10 mouse cellular contexts compared by ENCODE assay signal in the genomic region with DNA sequence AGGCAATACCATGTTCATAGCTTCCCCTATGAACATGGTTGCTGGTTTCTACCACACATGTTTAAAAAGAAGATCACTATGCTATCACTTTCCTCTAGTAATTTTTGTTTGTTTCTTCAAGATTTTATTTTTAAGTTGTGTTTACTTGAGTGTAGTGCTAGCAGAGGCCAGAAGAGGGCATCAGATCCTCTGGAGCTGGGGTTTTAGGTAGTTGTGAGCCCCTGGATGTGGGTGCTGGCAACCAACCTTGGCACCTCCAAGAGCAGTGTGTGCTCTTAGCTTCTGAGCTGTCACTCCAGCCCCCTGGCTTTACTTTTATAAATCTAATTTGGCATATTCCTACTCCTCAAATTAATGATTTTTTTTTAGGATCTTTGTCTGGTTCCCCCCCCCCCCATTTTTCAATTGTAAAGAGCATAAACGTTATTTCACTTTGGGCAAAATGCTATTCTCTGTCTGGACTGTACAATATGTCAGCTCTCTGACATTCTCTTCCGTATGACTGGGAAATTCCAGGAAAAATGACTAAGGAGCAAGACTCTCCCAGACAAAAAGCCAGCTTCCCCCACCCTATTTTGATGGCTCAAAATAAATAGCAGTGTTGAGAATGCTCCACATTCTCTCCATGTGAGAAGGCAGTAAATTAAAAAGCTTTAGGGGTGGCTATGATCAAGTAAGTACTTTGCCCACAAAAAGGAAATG.
DNase-seq lines count a peak whose midpoint lies in the region; ATAC-seq and TF ChIP-seq lines count a peak whose summit lies in the region.
"Had no signal": no experiment of that assay in that cellular context is flagged by ENCODE, and none has a peak within 500 bp of the region (broad histone marks: within the 10 kb centered on the region; RNA-seq: fewer than 3 reads in every experiment).

No protein-coding gene starts in this region.

- WGBS in heart, adult 2 months: 42% methylated on average over 2 of the region's 2 CpGs
- WGBS in liver, adult 2 months: 89% methylated on average over 2 of the region's 2 CpGs
- WGBS in limb, embryonic 15.5 days: 76% methylated on average over 2 of the region's 2 CpGs

- H3K4me2 ChIP-seq in limb, embryonic 15.5 days: no peak overlapping the region

- intact Hi-C loops in heart, adult 2 months (cut with DNase I): loop anchor here (1.0 to 5.0 kb wide), 5 partner anchors 47 to 287 kb away; no protein-coding TSS in a partner anchor

- H3K27ac ChIP-seq in heart, adult 2 months: peak overlapping the region; percentile 31
- no peak overlapping the region for H3K27ac ChIP-seq in liver, adult 2 months (replicated peaks; ENCODE audit: insufficient read depth, low read depth, low read length)
- H3K27ac ChIP-seq in MEL (ENCODE audit: control insufficient read depth, low read depth, low read length): no peak overlapping the region
- H3K27ac ChIP-seq in limb, embryonic 15.5 days: peak overlapping the region; percentile 57

- no peak overlapping the region for H3K9ac ChIP-seq in heart, adult 2 months (ENCODE audit: low read depth, low read length)
- no peak overlapping the region for H3K9ac ChIP-seq in liver, adult 2 months (ENCODE audit: low read depth, low read length)
- no peak overlapping the region for H3K9ac ChIP-seq in MEL (ENCODE audit: control insufficient read depth, low read depth, low read length, poor library complexity, severe bottlenecking)
- H3K9ac ChIP-seq in limb, embryonic 15.5 days: no peak overlapping the region

- H3K9me3 ChIP-seq in MEL (replicated peaks; ENCODE audit: insufficient read depth, low read length): no peaks in the 10 kb centered on the region
- no peaks in the 10 kb centered on the region for H3K9me3 ChIP-seq in limb, embryonic 15.5 days

- no peak overlapping the region for H3K4me3 ChIP-seq in heart, adult 2 months
- H3K4me3 ChIP-seq in liver, adult 2 months (ENCODE audit: insufficient read depth, low read depth, low read length): no peak overlapping the region
- no peak overlapping the region for H3K4me3 ChIP-seq in MEL (ENCODE audit: control insufficient read depth in 1 of 2, insufficient read depth in 1 of 2, low read depth in 2 of 2, low read length in 2 of 2)
- no peak overlapping the region for H3K4me3 ChIP-seq in limb, embryonic 15.5 days

- no peaks in the 10 kb centered on the region for H3K79me2 ChIP-seq in heart, adult 2 months (replicated peaks; ENCODE audit: control insufficient read depth, insufficient read depth, low read length)
- no peaks in the 10 kb centered on the region; the same call in 1 of the 2 replicates for H3K79me2 ChIP-seq in liver, adult 2 months (ENCODE audit: control insufficient read depth, insufficient read depth, low read length)
- H3K79me2 ChIP-seq in MEL (ENCODE audit: control insufficient read depth, insufficient read depth, low read length, poor library complexity): no peaks in the 10 kb centered on the region

- DNase-seq in heart, adult 2 months: no peak
- no peak for DNase-seq in heart, adult 18-20 months
- no peak for DNase-seq in liver, adult 2 months (ENCODE audit: extremely low read depth, low read depth, low spot score)
- DNase-seq in liver (no peak), MEL (ENCODE audit: low read depth, low spot score) (peak; percentile 39)
- DNase-seq in retina, embryonic 14.5 days (ENCODE audit: low spot score): no peak
- DNase-seq in lung, postnatal 36 days: no peak
- DNase-seq: cerebellum, adult 9-10 months; gastrocnemius, postnatal 10 days had no signal

- peak; percentile 38 for TF ChIP-seq RAD21 in MEL (IDR thresholded peaks at IDR 0.05; ENCODE audit: low read depth, low read length)

- no peaks in the 10 kb centered on the region for H3K27me3 ChIP-seq in heart, adult 2 months (ENCODE audit: control insufficient read depth, insufficient read depth, low read length)
- H3K27me3 ChIP-seq in liver, adult 2 months (ENCODE audit: control insufficient read depth, insufficient read depth, low read length): no peaks in the 10 kb centered on the region
- no peaks in the 10 kb centered on the region; a peak in 1 of 4 replicates for H3K27me3 ChIP-seq in MEL (ENCODE audit: control insufficient read depth in 1 of 2, insufficient read depth in 2 of 2, low read length in 2 of 2)
- H3K27me3 ChIP-seq in limb, embryonic 15.5 days: no peaks in the 10 kb centered on the region

- no peak for TF ChIP-seq EP300 in heart, adult 2 months (IDR thresholded peaks at IDR 0.05; ENCODE audit: insufficient read depth, low read depth, low read length)
- TF ChIP-seq EP300 in MEL (IDR thresholded peaks at IDR 0.05; ENCODE audit: low read depth in 1 of 2, low read length in 2 of 2): no peak

- no peaks in the 10 kb centered on the region; the same call in 1 of the 2 replicates for H3K36me3 ChIP-seq in heart, adult 2 months (ENCODE audit: control insufficient read depth, insufficient read depth, low read length)
- no peaks in the 10 kb centered on the region for H3K36me3 ChIP-seq in liver, adult 2 months (ENCODE audit: control insufficient read depth, insufficient read depth, low read length)
- H3K36me3 ChIP-seq in MEL (ENCODE audit: control insufficient read depth in 1 of 2, insufficient read depth in 2 of 2, low read length in 2 of 2): no peaks in the 10 kb centered on the region
- no peaks in the 10 kb centered on the region for H3K36me3 ChIP-seq in limb, embryonic 15.5 days

- TF ChIP-seq CTCF in heart, adult 2 months (IDR thresholded peaks at IDR 0.05): peak; percentile 50
- peak; percentile 21; the same call in 1 of the 2 replicates for TF ChIP-seq CTCF in liver, adult 2 months (IDR thresholded peaks at IDR 0.05; ENCODE audit: low read depth, low read length)
- TF ChIP-seq CTCF in MEL (IDR thresholded peaks at IDR 0.05 in 2 of 3, conservative IDR thresholded peaks at IDR 0.05 in 1 of 3; ENCODE audit: control insufficient read depth in 1 of 3, insufficient read depth in 1 of 3, low read depth in 2 of 3, low read length in 3 of 3, poor library complexity in 1 of 3, severe bottlenecking in 1 of 3): peak; percentile 22 to 46 (median 22); a peak in 5 of 6 replicates

- H3K4me1 ChIP-seq in heart, adult 2 months (ENCODE audit: control insufficient read depth, insufficient read depth, low read length): peaks cover 2% of the 10 kb centered on the region
- no peaks in the 10 kb centered on the region for H3K4me1 ChIP-seq in liver, adult 2 months (ENCODE audit: control insufficient read depth, insufficient read depth, low read length)
- no peaks in the 10 kb centered on the region for H3K4me1 ChIP-seq in MEL (ENCODE audit: control insufficient read depth in 1 of 2, insufficient read depth in 2 of 2, low read length in 2 of 2)
- H3K4me1 ChIP-seq in limb, embryonic 15.5 days: peaks cover 12% of the 10 kb centered on the region

- no peak for TF ChIP-seq POLR2A in heart, adult 2 months (IDR thresholded peaks at IDR 0.05; ENCODE audit: insufficient read depth, low read depth, low read length)
- no peak for TF ChIP-seq POLR2A in liver, adult 2 months (IDR thresholded peaks at IDR 0.05; ENCODE audit: extremely low read depth, insufficient read depth, low read length)
- no peak for TF ChIP-seq POLR2A in MEL (IDR thresholded peaks at IDR 0.05; ENCODE audit: control insufficient read depth in 1 of 2, insufficient read depth in 1 of 2, low read depth in 1 of 2, low read length in 2 of 2, poor library complexity in 1 of 2)

- no peak for ATAC-seq in limb, embryonic 15.5 days (ENCODE audit: insufficient number of reproducible peaks, low FRiP score, low TSS enrichment, low read depth)

TF ChIP-seq in MEL, 35 proteins besides CTCF, POLR2A, EP300 and RAD21:
- TF ChIP-seq MYB (IDR thresholded peaks at IDR 0.05; ENCODE audit: low read depth, low read length) (no peak), SMC3 (IDR thresholded peaks at IDR 0.05; ENCODE audit: low read depth, low read length) (peak; percentile 50)

Comparison
In these comparisons a context has a peak if more than half of its experiments do, and no peak if none do; other contexts are left out.
1. H3K27ac ChIP-seq: peak in heart, adult 2 months (single experiment) and limb, embryonic 15.5 days (single experiment); none in liver, adult 2 months (single experiment) and MEL (single experiment).
2. Peak in every context shown above with its lines, with median percentiles within 50 percentile points of each other: CTCF ChIP-seq.